Mouse (Mus musculus): Measurements from ENCODE around the gene Tubb3. TPM values are rescaled to one million over a fixed set of nuclear protein-coding genes. Genes with fewer than 3 reads are reported as not detected.
"Not testable (repeated sequence)": the region's sequence is repeated elsewhere in the genome, so short reads cannot be mapped to it uniquely, and the experiment has no call there.

Gene Tubb3
- polyA plus RNA-seq, 1 experiment: 9.5 TPM

DNA sequence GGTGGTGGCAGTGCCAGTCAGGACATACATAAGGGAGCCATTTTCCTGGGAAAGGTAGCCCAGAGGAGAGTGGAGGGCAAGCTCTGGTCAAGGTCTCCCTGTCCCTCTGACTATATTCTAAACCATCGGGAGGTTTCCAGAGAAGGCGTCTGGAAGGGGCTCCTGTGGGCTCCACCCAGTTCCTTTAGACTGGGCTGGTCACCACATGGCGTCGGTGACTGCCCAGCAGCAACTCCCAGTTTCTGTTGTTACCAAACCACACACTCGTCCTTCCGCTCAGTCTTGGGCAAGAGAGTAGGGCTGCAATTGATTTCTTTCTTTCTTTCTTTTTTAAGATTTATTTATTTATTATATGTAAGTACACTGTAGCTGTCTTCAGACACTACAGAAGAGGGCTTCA, 32.9 kb downstream of the Tubb3 start:
- no peaks in the 10 kb centered on the region for H3K27me3 ChIP-seq (ENCODE audit: control insufficient read depth, insufficient read depth, low read length)
- H3K27ac ChIP-seq (ENCODE audit: insufficient read depth, low read depth, low read length): no peak overlapping the region
- H3K4me1 ChIP-seq (ENCODE audit: control insufficient read depth, insufficient read depth, insufficient read length, low read length): peaks cover 8% of the 10 kb centered on the region
- no peaks in the 10 kb centered on the region; the same call in 1 of the 2 replicates for H3K36me3 ChIP-seq (ENCODE audit: control insufficient read depth, insufficient read depth, low read length)
- 80% methylated on average over 6 of the region's 6 CpGs for WGBS
- no peak overlapping the region for H3K4me3 ChIP-seq (ENCODE audit: low read depth, low read length)
- TF ChIP-seq CTCF (IDR thresholded peaks at IDR 0.05; ENCODE audit: extremely low read depth, insufficient read length, insufficient replicate concordance, low read depth, low read length) (no peak), POLR2A (IDR thresholded peaks at IDR 0.05; ENCODE audit: low read depth, low read length) (no peak)

DNA sequence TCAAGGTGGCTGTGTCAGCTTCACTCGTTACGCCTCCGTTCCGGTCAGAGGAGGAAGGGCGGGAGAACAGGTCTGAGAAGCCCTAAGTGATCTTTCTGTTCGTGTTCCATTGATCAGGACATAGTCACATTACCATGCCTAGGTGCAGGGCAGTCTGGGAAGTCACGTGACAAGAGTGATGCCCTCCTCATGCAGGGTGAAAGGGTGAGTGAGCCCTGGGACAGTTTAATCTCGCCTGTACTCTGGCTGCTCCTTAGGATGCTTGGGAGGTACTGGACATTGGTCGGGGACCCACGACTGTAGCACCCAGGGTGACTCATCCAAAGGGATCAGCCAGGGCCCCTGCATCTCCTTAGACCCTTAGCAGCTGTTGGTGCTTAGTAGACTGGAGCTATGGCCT, 34.8 kb downstream of the Tubb3 start:
- no peak overlapping the region for H3K4me3 ChIP-seq (ENCODE audit: low read depth, low read length)
- H3K27me3 ChIP-seq (ENCODE audit: control insufficient read depth, insufficient read depth, low read length): no peaks in the 10 kb centered on the region
- no peak overlapping the region for H3K27ac ChIP-seq (ENCODE audit: insufficient read depth, low read depth, low read length)
- TF ChIP-seq CTCF (IDR thresholded peaks at IDR 0.05; ENCODE audit: extremely low read depth, insufficient read length, insufficient replicate concordance, low read depth, low read length): no peak
- TF ChIP-seq POLR2A (IDR thresholded peaks at IDR 0.05; ENCODE audit: low read depth, low read length): no peak
- WGBS: 71% methylated on average over 10 of the region's 10 CpGs
- peaks cover 1% of the 10 kb centered on the region; the same call in 1 of the 2 replicates for H3K36me3 ChIP-seq (ENCODE audit: control insufficient read depth, insufficient read depth, low read length)
- H3K4me1 ChIP-seq (ENCODE audit: control insufficient read depth, insufficient read depth, insufficient read length, low read length): peaks cover 8% of the 10 kb centered on the region

DNA sequence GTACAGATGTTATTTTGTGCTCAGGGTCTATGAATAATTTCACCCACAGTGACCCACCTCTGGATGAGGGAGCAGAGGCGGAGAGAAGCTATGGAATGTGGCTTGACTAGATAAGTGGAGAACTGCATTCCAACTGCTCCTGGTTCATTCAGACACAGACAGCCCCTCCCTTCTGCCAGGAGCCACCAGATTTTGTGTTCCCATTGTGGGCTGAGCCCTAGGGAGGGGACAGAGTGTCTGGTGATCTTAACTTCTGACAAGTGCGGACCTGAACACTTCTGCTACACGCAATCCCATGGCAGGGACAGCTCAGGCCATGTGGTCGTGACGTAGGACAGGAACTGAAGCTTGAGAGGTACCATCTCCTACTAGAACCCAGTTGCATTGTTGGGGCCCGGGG, 35.6 kb downstream of the Tubb3 start:
- WGBS: 84% methylated on average over 6 of the region's 6 CpGs
- Histone ChIP-seq H3K4me3 (ENCODE audit: low read depth, low read length) (no peak overlapping the region), H3K36me3 (ENCODE audit: control insufficient read depth, insufficient read depth, low read length) (peaks cover 1% of the 10 kb centered on the region; the same call in 1 of the 2 replicates), H3K27me3 (ENCODE audit: control insufficient read depth, insufficient read depth, low read length) (no peaks in the 10 kb centered on the region), H3K4me1 (ENCODE audit: control insufficient read depth, insufficient read depth, insufficient read length, low read length) (peaks cover 8% of the 10 kb centered on the region), H3K27ac (ENCODE audit: insufficient read depth, low read depth, low read length) (no peak overlapping the region)
- TF ChIP-seq POLR2A (IDR thresholded peaks at IDR 0.05; ENCODE audit: low read depth, low read length) (no peak), CTCF (IDR thresholded peaks at IDR 0.05; ENCODE audit: extremely low read depth, insufficient read length, insufficient replicate concordance, low read depth, low read length) (no peak)

DNA sequence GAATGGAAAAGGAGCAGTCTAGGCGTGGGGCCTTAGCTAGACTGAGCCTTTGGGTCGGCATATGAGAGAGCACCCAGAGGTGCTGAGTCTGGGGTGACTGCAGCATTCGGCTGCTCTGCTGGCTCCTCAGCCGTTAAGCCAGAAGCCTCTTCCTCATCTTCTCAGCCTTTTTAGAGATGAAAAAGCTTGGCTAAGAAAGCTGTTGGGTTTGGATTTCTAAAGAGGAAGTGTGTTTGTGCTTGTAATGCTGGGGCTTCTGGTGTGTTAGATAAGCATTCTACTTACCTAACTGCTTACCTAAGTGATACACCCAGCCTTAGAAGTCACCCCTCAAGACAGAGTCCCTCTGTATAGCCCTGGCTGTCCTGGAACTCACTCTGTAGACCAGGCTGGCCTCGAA, 39.6 kb downstream of the Tubb3 start:
- no peaks in the 10 kb centered on the region for H3K4me1 ChIP-seq (ENCODE audit: control insufficient read depth, insufficient read depth, insufficient read length, low read length)
- 84% methylated on average over 5 of the region's 5 CpGs for WGBS
- peaks cover 16% of the 10 kb centered on the region for H3K36me3 ChIP-seq (ENCODE audit: control insufficient read depth, insufficient read depth, low read length)
- H3K4me3 ChIP-seq (ENCODE audit: low read depth, low read length): no peak overlapping the region
- no peaks in the 10 kb centered on the region for H3K27me3 ChIP-seq (ENCODE audit: control insufficient read depth, insufficient read depth, low read length)
- TF ChIP-seq CTCF (IDR thresholded peaks at IDR 0.05; ENCODE audit: extremely low read depth, insufficient read length, insufficient replicate concordance, low read depth, low read length) (no peak), POLR2A (IDR thresholded peaks at IDR 0.05; ENCODE audit: low read depth, low read length) (no peak)
- H3K27ac ChIP-seq (ENCODE audit: insufficient read depth, low read depth, low read length): no peak overlapping the region

DNA sequence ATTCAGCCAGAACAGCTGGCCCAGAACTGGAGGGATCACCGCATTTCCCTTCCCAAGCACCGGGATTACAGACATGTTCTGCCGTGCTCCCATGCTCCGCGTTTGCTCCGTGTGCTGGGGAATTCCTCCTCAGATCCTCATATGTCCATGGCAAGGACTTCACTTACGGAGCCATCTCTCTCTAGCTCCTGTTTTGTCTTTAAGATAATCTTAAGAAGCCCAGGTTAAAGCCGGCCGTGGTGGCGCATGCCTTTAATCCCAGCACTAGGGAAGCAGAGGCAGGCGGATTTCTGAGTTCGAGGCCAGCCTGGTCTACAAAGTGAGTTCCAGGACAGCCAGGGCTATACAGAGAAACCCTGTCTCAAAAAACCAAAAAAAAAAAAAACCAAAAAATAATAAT, 40.5 kb downstream of the Tubb3 start:
- H3K27ac ChIP-seq (ENCODE audit: insufficient read depth, low read depth, low read length); H3K4me1 ChIP-seq (ENCODE audit: control insufficient read depth, insufficient read depth, insufficient read length, low read length); H3K4me3 ChIP-seq (ENCODE audit: low read depth, low read length); H3K27me3 ChIP-seq (ENCODE audit: control insufficient read depth, insufficient read depth, low read length): not testable (repeated sequence)
- WGBS: 94% methylated on average over 12 of the region's 12 CpGs
- H3K36me3 ChIP-seq (ENCODE audit: control insufficient read depth, insufficient read depth, low read length): peaks cover 19% of the 10 kb centered on the region

DNA sequence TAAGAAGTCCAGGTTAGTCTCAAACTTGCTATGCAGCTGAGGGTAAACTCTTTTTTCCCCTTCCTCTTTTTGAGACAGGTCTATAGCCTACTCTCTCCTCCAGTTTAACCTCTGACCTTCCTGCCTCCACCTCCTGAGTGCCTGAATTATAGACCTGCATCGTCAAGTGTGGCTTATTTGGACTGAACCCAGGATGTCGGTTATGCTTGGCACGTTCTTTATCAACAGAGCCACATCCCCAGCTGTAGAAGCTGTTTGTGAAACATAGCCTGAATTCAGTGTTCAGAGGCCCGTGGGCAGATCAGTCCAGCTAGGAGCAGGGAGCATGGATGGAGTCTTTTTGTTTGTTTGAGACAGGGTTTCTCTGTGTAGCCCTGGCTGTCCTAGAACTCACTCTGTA, 40.9 kb downstream of the Tubb3 start:
- WGBS: 58% methylated on average over 4 of the region's 4 CpGs
- H3K36me3 ChIP-seq (ENCODE audit: control insufficient read depth, insufficient read depth, low read length): peaks cover 19% of the 10 kb centered on the region
- H3K27ac ChIP-seq (ENCODE audit: insufficient read depth, low read depth, low read length): no peak overlapping the region
- no peak for TF ChIP-seq CTCF (IDR thresholded peaks at IDR 0.05; ENCODE audit: extremely low read depth, insufficient read length, insufficient replicate concordance, low read depth, low read length)
- no peak for TF ChIP-seq POLR2A (IDR thresholded peaks at IDR 0.05; ENCODE audit: low read depth, low read length)
- no peaks in the 10 kb centered on the region for H3K4me1 ChIP-seq (ENCODE audit: control insufficient read depth, insufficient read depth, insufficient read length, low read length)
- no peak overlapping the region for H3K4me3 ChIP-seq (ENCODE audit: low read depth, low read length)
- no peaks in the 10 kb centered on the region for H3K27me3 ChIP-seq (ENCODE audit: control insufficient read depth, insufficient read depth, low read length)

DNA sequence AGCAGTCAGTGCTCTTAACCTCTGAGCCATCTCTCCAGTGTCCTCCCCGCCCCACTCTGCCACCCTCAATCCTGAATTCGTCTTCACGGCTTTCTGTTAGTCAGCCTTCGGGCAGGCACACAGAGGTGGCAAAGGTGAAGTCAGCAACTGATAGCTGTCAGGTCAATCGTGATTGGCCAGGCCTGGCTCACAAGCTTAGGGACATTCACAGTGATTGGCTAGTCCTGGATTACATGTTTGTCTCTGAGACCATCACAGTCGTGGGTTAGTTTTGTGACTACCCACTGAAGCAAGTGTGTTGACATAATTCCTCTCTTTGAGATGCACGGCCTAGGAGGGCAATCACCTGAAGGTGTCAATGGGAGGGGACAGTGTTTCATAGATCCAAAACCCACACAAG, 42.1 kb downstream of the Tubb3 start:
- 74% methylated on average over 7 of the region's 7 CpGs for WGBS
- Histone ChIP-seq H3K4me1 (ENCODE audit: control insufficient read depth, insufficient read depth, insufficient read length, low read length) (no peaks in the 10 kb centered on the region), H3K4me3 (ENCODE audit: low read depth, low read length) (no peak overlapping the region), H3K27me3 (ENCODE audit: control insufficient read depth, insufficient read depth, low read length) (no peaks in the 10 kb centered on the region), H3K27ac (ENCODE audit: insufficient read depth, low read depth, low read length) (no peak overlapping the region), H3K36me3 (ENCODE audit: control insufficient read depth, insufficient read depth, low read length) (peaks cover 20% of the 10 kb centered on the region)
- no peak for TF ChIP-seq CTCF (IDR thresholded peaks at IDR 0.05; ENCODE audit: extremely low read depth, insufficient read length, insufficient replicate concordance, low read depth, low read length)
- no peak for TF ChIP-seq POLR2A (IDR thresholded peaks at IDR 0.05; ENCODE audit: low read depth, low read length)

DNA sequence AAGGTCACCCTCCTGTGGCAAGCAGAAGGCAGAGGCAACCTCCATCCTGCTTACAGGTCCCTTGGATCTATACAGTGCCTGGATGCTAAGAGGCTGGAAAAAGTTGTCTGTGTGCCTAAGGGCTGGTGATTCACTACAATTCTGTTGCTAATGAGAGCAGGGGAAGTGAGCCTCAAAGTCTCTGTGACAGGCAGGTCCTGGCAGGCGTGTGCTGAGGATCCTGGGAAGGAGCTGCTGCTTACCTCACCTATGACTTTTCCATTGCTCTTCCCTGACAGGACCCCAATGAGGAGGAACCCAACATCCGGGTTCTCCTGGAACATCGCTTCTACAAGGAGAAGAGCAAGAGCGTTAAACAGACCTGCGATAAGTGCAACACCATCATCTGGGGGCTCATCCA, 42.7 kb downstream of the Tubb3 start:
- no peak for TF ChIP-seq POLR2A (IDR thresholded peaks at IDR 0.05; ENCODE audit: low read depth, low read length)
- no peak for TF ChIP-seq CTCF (IDR thresholded peaks at IDR 0.05; ENCODE audit: extremely low read depth, insufficient read length, insufficient replicate concordance, low read depth, low read length)
- WGBS: 90% methylated on average over 5 of the region's 5 CpGs
- Histone ChIP-seq H3K27me3 (ENCODE audit: control insufficient read depth, insufficient read depth, low read length) (no peaks in the 10 kb centered on the region), H3K27ac (ENCODE audit: insufficient read depth, low read depth, low read length) (no peak overlapping the region), H3K4me3 (ENCODE audit: low read depth, low read length) (no peak overlapping the region), H3K36me3 (ENCODE audit: control insufficient read depth, insufficient read depth, low read length) (peaks cover 23% of the 10 kb centered on the region), H3K4me1 (ENCODE audit: control insufficient read depth, insufficient read depth, insufficient read length, low read length) (no peaks in the 10 kb centered on the region)

Measured in small intestine, adult 2 months (tissue).